Mouse (Mus musculus) MEL (cell line): ENCODE measurements at regions not wholly inside any gene's neighbourhood (a gene's known extent, or its start where the extent isn't known, plus 50 kb on each side); places are given as distances from the start of the nearest gene placed in this dataset.

Experiments
- DNase-seq: peaks from one replicate; pipeline ENCODE4 v3.0.0; 2011; ENCODE audit warnings: low read depth, low spot score
- H3K27ac ChIP-seq: 2 replicates; pipeline ENCODE4 v1.5.1; 2012; ENCODE audit warnings: low read depth, mild to moderate bottlenecking, control low read depth, low read length, moderate library complexity; ENCODE audit not compliant: control insufficient read depth
- H3K27me3 ChIP-seq, 2 experiments: fragments of 150-350 bp in 1 of 2; sonication (generic) in 1 of 2; 2 replicates each; pipeline ENCODE4 v1.6.1; 2012; ENCODE audit warnings: low read length in 2 of 2, mild to moderate bottlenecking in 2 of 2, improper control_type of control experiment in 1 of 2, moderate library complexity in 1 of 2; ENCODE audit not compliant: insufficient read depth in 2 of 2, control insufficient read depth in 1 of 2
- H3K36me3 ChIP-seq, 2 experiments: 2 replicates each; pipeline ENCODE4 v1.6.1; 2012 to 2014; ENCODE audit warnings: low read length in 2 of 2, improper control_type of control experiment in 1 of 2, inconsistent platforms in 1 of 2, mild to moderate bottlenecking in 1 of 2; ENCODE audit not compliant: insufficient read depth in 2 of 2, control insufficient read depth in 1 of 2
- H3K4me1 ChIP-seq, 2 experiments: fragments of 150-350 bp in 1 of 2; sonication (generic) in 1 of 2; 2 replicates each; pipeline ENCODE4 v1.6.1; 2012; ENCODE audit warnings: low read length in 2 of 2, improper control_type of control experiment in 1 of 2, mild to moderate bottlenecking in 1 of 2; ENCODE audit not compliant: insufficient read depth in 2 of 2, control insufficient read depth in 1 of 2
- H3K4me3 ChIP-seq, 2 experiments: fragments of 150-350 bp in 1 of 2; sonication (generic) in 1 of 2; 2 replicates each; pipeline ENCODE4 v1.5.1; 2012; ENCODE audit warnings: low read depth in 2 of 2, low read length in 2 of 2, mild to moderate bottlenecking in 2 of 2, moderate library complexity in 2 of 2, control low read depth in 1 of 2, improper control_type of control experiment in 1 of 2; ENCODE audit not compliant: control insufficient read depth in 1 of 2, insufficient read depth in 1 of 2
- H3K79me2 ChIP-seq: 2 replicates; pipeline ENCODE4 v1.6.1; 2012; ENCODE audit warnings: mild to moderate bottlenecking, low read length, moderate library complexity; ENCODE audit not compliant: control insufficient read depth, poor library complexity, insufficient read depth
- H3K9ac ChIP-seq: 2 replicates; pipeline ENCODE4 v1.6.1; 2012; ENCODE audit warnings: low read depth, mild to moderate bottlenecking, control low read depth, low read length, moderate library complexity; ENCODE audit not compliant: control insufficient read depth, poor library complexity, severe bottlenecking
- H3K9me3 ChIP-seq: fragments of 150-350 bp; sonication (generic); replicated peaks from 2 replicates; pipeline ENCODE4 v1.6.1; 2012; ENCODE audit warnings: mild to moderate bottlenecking, low read length, improper control_type of control experiment, moderate library complexity; ENCODE audit not compliant: insufficient read depth
- BHLHE40 ChIP-seq: IDR thresholded peaks from 2 replicates; pipeline ENCODE4 v1.6.1; 2012; ENCODE audit warnings: low read depth, mild to moderate bottlenecking, inconsistent platforms, low read length, improper control_type of control experiment, borderline replicate concordance
- CHD2 ChIP-seq: IDR thresholded peaks from 2 replicates; pipeline ENCODE4 v1.6.1; 2011; ENCODE audit warnings: low read length, improper control_type of control experiment
- CTCF ChIP-seq, 3 experiments: IDR thresholded peaks in 2 of 3; conservative IDR thresholded peaks in 1 of 3; 2 replicates each; pipeline ENCODE4 v1.5.1; 2011 to 2012; ENCODE audit warnings: low read length in 3 of 3, low read depth in 2 of 3, mild to moderate bottlenecking in 2 of 3, improper control_type of control experiment in 1 of 3, inconsistent platforms in 1 of 3, mixed read lengths in 1 of 3, moderate library complexity in 1 of 3; ENCODE audit not compliant: control insufficient read depth in 1 of 3, insufficient read depth in 1 of 3, poor library complexity in 1 of 3, severe bottlenecking in 1 of 3
- E2F4 ChIP-seq: IDR thresholded peaks from 2 replicates; pipeline ENCODE4 v1.6.1; 2011; ENCODE audit warnings: low read depth, low read length, improper control_type of control experiment, borderline replicate concordance
- ELF1 ChIP-seq: IDR thresholded peaks from 2 replicates; pipeline ENCODE4 v1.6.1; 2014; ENCODE audit warnings: low read depth, mild to moderate bottlenecking, inconsistent platforms, low read length, improper control_type of control experiment, moderate library complexity
- EP300 ChIP-seq, 2 experiments: IDR thresholded peaks; 2 replicates each; pipeline ENCODE4 v1.6.1; 2011; ENCODE audit warnings: improper control_type of control experiment in 2 of 2, low read length in 2 of 2, low read depth in 1 of 2, mild to moderate bottlenecking in 1 of 2
- ETS1 ChIP-seq: IDR thresholded peaks from 2 replicates; pipeline ENCODE4 v1.6.1; 2012; ENCODE audit warnings: low read depth, mild to moderate bottlenecking, inconsistent platforms, low read length, improper control_type of control experiment, moderate library complexity
- GATA1 ChIP-seq: IDR thresholded peaks from 2 replicates; pipeline ENCODE4 v1.6.1; 2011; ENCODE audit warnings: low read depth, low read length, improper control_type of control experiment
- HCFC1 ChIP-seq: IDR thresholded peaks from 2 replicates; pipeline ENCODE4 v1.6.1; 2012; ENCODE audit warnings: low read depth, mild to moderate bottlenecking, inconsistent platforms, low read length, improper control_type of control experiment, moderate library complexity
- JUND ChIP-seq: IDR thresholded peaks from 2 replicates; pipeline ENCODE4 v1.6.1; 2011; ENCODE audit warnings: low read depth, mild to moderate bottlenecking, improper control_type of control experiment, low read length
- MAFK ChIP-seq: IDR thresholded peaks from 2 replicates; pipeline ENCODE4 v1.6.1; 2011; ENCODE audit warnings: low read depth, mild to moderate bottlenecking, low read length, improper control_type of control experiment, borderline replicate concordance
- MAX ChIP-seq: IDR thresholded peaks from 2 replicates; pipeline ENCODE4 v1.6.1; 2011; ENCODE audit warnings: low read length, improper control_type of control experiment
- MAZ ChIP-seq: IDR thresholded peaks from 2 replicates; pipeline ENCODE4 v1.6.1; 2012; ENCODE audit warnings: low read depth, mild to moderate bottlenecking, inconsistent platforms, low read length, improper control_type of control experiment
- MXI1 ChIP-seq: IDR thresholded peaks from 2 replicates; pipeline ENCODE4 v1.6.1; 2011; ENCODE audit warnings: mild to moderate bottlenecking, low read depth, low read length, improper control_type of control experiment
- MYB ChIP-seq: IDR thresholded peaks from 2 replicates; pipeline ENCODE4 v1.6.1; 2011; ENCODE audit warnings: mild to moderate bottlenecking, low read depth, low read length, improper control_type of control experiment
- MYC ChIP-seq: IDR thresholded peaks from 2 replicates; pipeline ENCODE4 v1.6.1; 2011; ENCODE audit warnings: low read depth, mild to moderate bottlenecking, low read length, improper control_type of control experiment, moderate library complexity
- NELFE ChIP-seq: IDR thresholded peaks from 2 replicates; pipeline ENCODE4 v1.6.1; 2011; ENCODE audit warnings: low read depth, low read length, improper control_type of control experiment
- POLR2A ChIP-seq, 2 experiments: IDR thresholded peaks; 2 replicates each; pipeline ENCODE4 v1.6.1; 2011 to 2012; ENCODE audit warnings: low read length in 2 of 2, mild to moderate bottlenecking in 2 of 2, control low read depth in 1 of 2, improper control_type of control experiment in 1 of 2, low read depth in 1 of 2, moderate library complexity in 1 of 2; ENCODE audit not compliant: control insufficient read depth in 1 of 2, insufficient read depth in 1 of 2, poor library complexity in 1 of 2
- POLR2AphosphoS2 ChIP-seq: IDR thresholded peaks from 2 replicates; pipeline ENCODE4 v1.6.1; 2011; ENCODE audit warnings: low read length, improper control_type of control experiment
- POLR2AphosphoS5 ChIP-seq: IDR thresholded peaks from 2 replicates; pipeline ENCODE4 v1.6.1; 2012; ENCODE audit warnings: low read depth, borderline replicate concordance, mild to moderate bottlenecking, inconsistent platforms, low read length, moderate library complexity, mixed read lengths
- RAD21 ChIP-seq: IDR thresholded peaks from 2 replicates; pipeline ENCODE4 v1.6.1; 2011; ENCODE audit warnings: mild to moderate bottlenecking, low read depth, low read length, improper control_type of control experiment
- RCOR1 ChIP-seq: IDR thresholded peaks from 2 replicates; pipeline ENCODE4 v1.6.1; 2012; ENCODE audit warnings: low read depth, mild to moderate bottlenecking, inconsistent platforms, low read length, improper control_type of control experiment
- SIN3A ChIP-seq: IDR thresholded peaks from 2 replicates; pipeline ENCODE4 v1.6.1; 2012; ENCODE audit warnings: low read length, improper control_type of control experiment, inconsistent platforms
- SMC3 ChIP-seq: IDR thresholded peaks from 2 replicates; pipeline ENCODE4 v1.6.1; 2011; ENCODE audit warnings: low read depth, low read length, improper control_type of control experiment
- TAL1 ChIP-seq: IDR thresholded peaks from 2 replicates; pipeline ENCODE4 v1.6.1; 2012; ENCODE audit warnings: mild to moderate bottlenecking, inconsistent platforms, low read length, moderate library complexity, mixed read lengths
- TBP ChIP-seq: IDR thresholded peaks from 2 replicates; pipeline ENCODE4 v1.8.0; 2011; ENCODE audit warnings: low read depth, low read length, improper control_type of control experiment
- TCF12 ChIP-seq: IDR thresholded peaks from 2 replicates; pipeline ENCODE4 v1.6.1; 2014; ENCODE audit warnings: low read depth, mild to moderate bottlenecking, inconsistent platforms, low read length, improper control_type of control experiment, moderate library complexity
- UBTF ChIP-seq: IDR thresholded peaks from 2 replicates; pipeline ENCODE4 v1.6.1; 2012; ENCODE audit warnings: low read depth, mild to moderate bottlenecking, inconsistent platforms, low read length, improper control_type of control experiment, moderate library complexity, borderline replicate concordance; ENCODE audit not compliant: insufficient read depth
- USF1 ChIP-seq: IDR thresholded peaks from 2 replicates; pipeline ENCODE4 v1.6.1; 2014; ENCODE audit warnings: low read depth, mild to moderate bottlenecking, inconsistent platforms, low read length, improper control_type of control experiment, moderate library complexity
- USF2 ChIP-seq, 2 experiments: IDR thresholded peaks; 2 replicates each; pipeline ENCODE4 v1.6.1; 2011 to 2012; ENCODE audit warnings: improper control_type of control experiment in 2 of 2, low read length in 2 of 2, borderline replicate concordance in 1 of 2, inconsistent platforms in 1 of 2, low read depth in 1 of 2, mild to moderate bottlenecking in 1 of 2; ENCODE audit not compliant: insufficient read depth in 1 of 2
- ZC3H11A ChIP-seq: IDR thresholded peaks from 2 replicates; pipeline ENCODE4 v1.6.1; 2012; ENCODE audit warnings: low read depth, mild to moderate bottlenecking, inconsistent platforms, low read length, improper control_type of control experiment
- ZKSCAN1 ChIP-seq: IDR thresholded peaks from 2 replicates; pipeline ENCODE4 v1.6.1; 2012; ENCODE audit warnings: low read depth, mild to moderate bottlenecking, inconsistent platforms, low read length, improper control_type of control experiment, moderate library complexity
- ZMIZ1 ChIP-seq: IDR thresholded peaks from 2 replicates; pipeline ENCODE4 v1.6.1; 2012; ENCODE audit warnings: low read depth, mild to moderate bottlenecking, inconsistent platforms, low read length, improper control_type of control experiment, moderate library complexity
- ZNF384 ChIP-seq: IDR thresholded peaks from 2 replicates; pipeline ENCODE4 v1.6.1; 2012; ENCODE audit warnings: low read depth, mild to moderate bottlenecking, inconsistent platforms, low read length, improper control_type of control experiment

DNA sequence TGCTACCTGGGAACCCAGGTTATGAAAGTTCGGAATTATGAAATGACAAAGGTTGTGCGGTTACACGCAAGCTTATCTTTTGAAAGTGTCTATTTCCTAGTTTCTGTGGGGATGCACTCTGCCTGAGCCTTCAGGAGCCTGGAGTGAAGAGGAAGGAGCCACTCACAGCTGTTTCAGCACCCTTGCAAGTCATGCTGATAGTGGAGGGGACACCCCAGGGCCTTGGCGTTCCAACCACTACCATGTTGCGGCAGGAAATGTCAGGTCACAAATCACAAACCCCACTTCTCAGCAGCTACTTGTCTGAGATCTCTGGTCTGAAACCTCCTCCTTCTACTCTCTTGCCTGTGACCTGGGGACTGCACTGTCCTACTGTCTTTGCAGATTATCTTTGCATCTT is 178.3 kb downstream of the Pten start:
- no peaks in the 10 kb centered on the region for H3K9me3 ChIP-seq
- peaks cover 0 to 25% of the 10 kb centered on the region in 2 experiments; a peak in 3 of 4 replicates for H3K4me1 ChIP-seq
- no peak overlapping the region for H3K27ac ChIP-seq
- no peaks in the 10 kb centered on the region for H3K79me2 ChIP-seq
- 0 out of 4 replicates have a peak, but pooled peaks cover 0 to 2% of the 10 kb centered on the region in 2 experiments for H3K27me3 ChIP-seq
- no peak overlapping the region for H3K9ac ChIP-seq
- peak; percentile 82 for DNase-seq
- TF ChIP-seq MYB (no peak), TAL1 (no peak), RCOR1 (peak; percentile 81; the same call in 1 of the 2 replicates), MAX (no peak), ZC3H11A (no peak), NELFE (no peak), JUND (no peak), SIN3A (0 out of 2 replicates have a peak, but pooled peaks have one; percentile 27), ETS1 (peak; percentile 89), SMC3 (no peak), MAZ (no peak), TCF12 (peak; percentile 59; the same call in 1 of the 2 replicates), POLR2A (IDR thresholded peaks at IDR 0.05; ENCODE audit: control insufficient read depth in 1 of 2, insufficient read depth in 1 of 2, low read depth in 1 of 2, low read length in 2 of 2, poor library complexity in 1 of 2) (no peak), UBTF (no peak), E2F4 (no peak), ZNF384 (no peak), MXI1 (no peak), CHD2 (no peak), RAD21 (no peak), POLR2AphosphoS2 (no peak), USF1 (no peak), ZMIZ1 (no peak), ELF1 (no peak), USF2 (IDR thresholded peaks at IDR 0.05; ENCODE audit: borderline replicate concordance in 1 of 2, insufficient read depth in 1 of 2, low read depth in 1 of 2, low read length in 2 of 2) (no peak), CTCF (IDR thresholded peaks at IDR 0.05 in 2 of 3, conservative IDR thresholded peaks at IDR 0.05 in 1 of 3; ENCODE audit: control insufficient read depth in 1 of 3, insufficient read depth in 1 of 3, low read depth in 2 of 3, low read length in 3 of 3, poor library complexity in 1 of 3, severe bottlenecking in 1 of 3) (no peak), POLR2AphosphoS5 (no peak), BHLHE40 (peak; percentile 33; the same call in 1 of the 2 replicates), HCFC1 (no peak), TBP (peak; percentile 79), MAFK (no peak), ZKSCAN1 (no peak), MYC (no peak), EP300 (IDR thresholded peaks at IDR 0.05; ENCODE audit: low read depth in 1 of 2, low read length in 2 of 2) (peak; percentile 52 to 69; a peak in 3 of 4 replicates), GATA1 (peak; percentile 35; the same call in 1 of the 2 replicates)
- peaks cover 0 to 15% of the 10 kb centered on the region in 2 experiments; a peak in 2 of 4 replicates for H3K36me3 ChIP-seq
- no peak overlapping the region for H3K4me3 ChIP-seq
